Mouse (Mus musculus) embryonic fibroblast, embryonic 13.5 days (primary cell): ENCODE results near the gene 1810009A15Rik. TPM values are rescaled to one million over a fixed set of nuclear protein-coding genes. Genes with fewer than 3 reads are reported as not detected.
"Not testable (repeated sequence)": the region's sequence is repeated elsewhere in the genome, so short reads cannot be mapped to it uniquely, and the experiment has no call there.

Experiments used
- H3K27ac ChIP-seq: 2 replicates; pipeline ENCODE4 v1.5.1; 2012; ENCODE audit warnings: low read length, control low read depth, inconsistent platforms; ENCODE audit not compliant: insufficient read depth
- H3K4me1 ChIP-seq: 2 replicates; pipeline ENCODE4 v1.6.1; 2011; ENCODE audit warnings: low read length; ENCODE audit not compliant: control insufficient read depth, insufficient read depth
- H3K4me3 ChIP-seq: 2 replicates; pipeline ENCODE4 v1.5.1; 2011; ENCODE audit warnings: mild to moderate bottlenecking, control low read depth, low read length; ENCODE audit not compliant: insufficient read depth
- CTCF ChIP-seq: IDR thresholded peaks from 2 replicates; pipeline ENCODE4 v1.5.1; 2011; ENCODE audit warnings: mild to moderate bottlenecking, control low read depth, low read length, moderate library complexity, borderline replicate concordance; ENCODE audit not compliant: insufficient read depth
- POLR2A ChIP-seq: IDR thresholded peaks from 2 replicates; pipeline ENCODE4 v1.6.1; 2011; ENCODE audit warnings: low read depth, mild to moderate bottlenecking, control low read depth, low read length, moderate library complexity
- polyA plus RNA-seq: library from polyadenylated mRNA; stranded (reverse); fragments of >200 nt; gene quantifications from 2 replicates; pipeline ENCODE4 v1.2.4, GENCODE M21; 2011; ENCODE audit warnings: low read depth; ENCODE audit not compliant: missing spikeins, insufficient read length

The 1810009A15Rik gene
- polyA plus RNA-seq, 1 experiment = 61.7 TPM

GRCm38 (mm10) chr19:8851639-8852038 lies 37.0 kb upstream of the 1810009A15Rik start:
- TF ChIP-seq POLR2A = no peak
- TF ChIP-seq CTCF = no peak
- Histone ChIP-seq H3K27ac (no peak overlapping the region), H3K4me3 (no peak overlapping the region), H3K4me1 (0 out of 2 replicates have a peak, but pooled peaks cover 2% of the 10 kb centered on the region)

GRCm38 (mm10) chr19:8852236-8852928 lies 36.3 kb upstream of the 1810009A15Rik start:
- no peak for TF ChIP-seq CTCF
- no peak for TF ChIP-seq POLR2A
- Histone ChIP-seq H3K4me3 (no peak overlapping the region), H3K4me1 (0 out of 2 replicates have a peak, but pooled peaks cover 2% of the 10 kb centered on the region), H3K27ac (no peak overlapping the region)

DNA sequence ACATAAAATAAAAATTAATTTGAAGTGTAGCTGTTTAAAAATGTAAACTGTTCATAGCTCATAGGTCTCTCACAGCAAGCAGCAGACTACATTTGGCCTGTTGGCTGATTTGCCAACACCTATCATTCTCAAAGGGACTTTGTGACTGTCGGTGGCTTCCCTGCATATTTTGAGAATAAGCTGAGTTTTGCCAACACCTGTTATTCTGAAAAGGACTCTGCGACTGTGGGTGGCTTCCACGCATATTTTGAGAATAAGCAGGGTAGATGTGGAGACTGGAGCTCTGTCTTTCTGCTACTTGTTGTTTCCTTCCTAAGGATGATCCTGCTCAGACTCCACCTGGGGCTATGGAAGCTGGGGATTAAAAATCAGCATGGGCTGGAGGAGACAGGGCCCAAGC lies 35.5 kb upstream of the 1810009A15Rik start:
- H3K4me3 ChIP-seq = no peak overlapping the region
- no peak overlapping the region for H3K27ac ChIP-seq
- 0 out of 2 replicates have a peak, but pooled peaks cover 2% of the 10 kb centered on the region for H3K4me1 ChIP-seq
- TF ChIP-seq POLR2A = no peak
- TF ChIP-seq CTCF = no peak

DNA sequence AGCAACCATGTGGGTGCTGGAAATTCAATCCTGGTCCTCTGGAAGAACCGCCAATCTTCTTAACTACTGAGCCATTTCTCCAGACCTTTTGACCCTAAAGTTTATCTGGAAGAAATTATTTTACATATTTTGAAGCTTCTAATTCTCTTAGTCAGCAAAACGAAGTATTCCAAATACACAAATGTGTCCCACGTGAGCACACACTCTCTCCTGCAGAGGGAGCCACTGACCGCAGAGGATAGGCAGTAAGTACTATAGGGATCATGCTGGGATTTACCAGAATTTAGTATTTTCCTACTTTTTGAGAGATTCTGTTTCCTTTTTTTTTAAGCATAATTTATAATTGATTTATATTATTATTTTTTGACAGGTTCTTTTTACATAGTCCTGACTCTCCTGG lies 31.0 kb upstream of the 1810009A15Rik start:
- H3K4me3 ChIP-seq = no peak overlapping the region
- no peaks in the 10 kb centered on the region for H3K4me1 ChIP-seq
- no peak overlapping the region for H3K27ac ChIP-seq
- TF ChIP-seq CTCF = peak; percentile 70; the same call in 1 of the 2 replicates
- no peak for TF ChIP-seq POLR2A

DNA sequence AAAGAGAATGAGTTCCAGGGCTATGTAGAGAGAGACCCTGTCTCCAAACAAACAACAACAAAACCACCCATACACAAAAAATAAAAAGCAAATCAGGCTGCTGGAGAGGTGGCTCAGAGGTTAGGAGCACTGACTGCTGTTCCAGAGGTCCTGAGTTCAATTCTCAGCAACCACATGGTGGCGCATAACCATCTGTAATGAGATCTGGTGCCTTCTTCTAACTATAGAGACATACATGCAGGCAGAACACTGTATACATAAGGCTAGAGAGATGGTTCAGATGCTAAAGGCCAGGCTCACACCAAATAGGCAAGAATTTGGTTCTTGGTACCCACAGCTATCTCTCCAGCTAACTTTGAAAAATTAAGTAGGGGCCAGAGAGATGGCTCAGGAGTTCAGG lies 29.6 kb upstream of the 1810009A15Rik start:
- TF ChIP-seq POLR2A = no peak
- TF ChIP-seq CTCF = no peak
- H3K4me1 ChIP-seq = no peaks in the 10 kb centered on the region
- no peak overlapping the region for H3K27ac ChIP-seq
- H3K4me3 ChIP-seq = no peak overlapping the region

DNA sequence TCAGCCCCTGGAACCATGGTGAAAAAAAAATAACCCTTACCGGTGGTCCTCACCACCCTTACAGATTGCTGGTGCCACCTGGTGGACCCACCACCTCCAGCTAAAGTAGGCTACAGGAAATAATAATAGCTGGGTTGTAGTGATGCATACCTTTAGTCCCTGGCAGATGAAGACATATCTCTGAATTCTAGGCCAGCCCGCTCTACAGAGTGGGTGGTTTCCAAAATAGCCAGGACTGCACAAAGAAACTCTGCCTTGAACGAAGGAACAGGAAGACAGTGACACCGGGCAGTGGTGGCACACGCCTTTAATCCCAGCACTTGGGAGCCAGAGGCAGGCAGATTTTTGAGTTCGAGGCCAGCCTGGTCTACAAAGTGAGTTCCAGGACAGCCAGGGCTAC lies 24.4 kb upstream of the 1810009A15Rik start:
- Histone ChIP-seq H3K4me3 (no peak overlapping the region), H3K4me1 (no peaks in the 10 kb centered on the region), H3K27ac (no peak overlapping the region)
- TF ChIP-seq CTCF (no peak), POLR2A (no peak)

DNA sequence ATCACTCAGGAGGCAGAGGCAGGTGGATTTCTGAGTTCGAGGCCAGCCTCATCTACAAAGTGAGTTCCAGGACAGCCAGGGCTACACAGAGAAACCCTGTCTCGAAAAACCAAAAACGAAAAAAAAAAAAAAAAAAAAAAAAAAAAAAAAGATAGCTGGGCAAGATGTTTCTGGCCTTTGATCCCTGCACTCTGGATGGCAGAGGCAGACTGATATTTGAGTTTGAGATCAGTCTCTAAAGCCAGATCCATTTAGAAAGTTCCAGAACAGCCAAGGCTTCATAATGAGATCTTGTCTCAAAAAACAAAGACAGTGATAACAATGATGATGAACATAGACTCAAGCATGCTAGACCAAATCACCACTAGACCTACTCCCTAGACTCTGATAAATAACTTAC lies 18.3 kb upstream of the 1810009A15Rik start:
- H3K27ac ChIP-seq, H3K4me3 ChIP-seq, H3K4me1 ChIP-seq: not testable (repeated sequence)

GRCm38 (mm10) chr19:8870838-8871237 lies 17.8 kb upstream of the 1810009A15Rik start:
- Histone ChIP-seq H3K27ac (no peak overlapping the region), H3K4me3 (peak overlapping the region; percentile 54), H3K4me1 (no peaks in the 10 kb centered on the region)
- TF ChIP-seq POLR2A (no peak), CTCF (no peak)

DNA sequence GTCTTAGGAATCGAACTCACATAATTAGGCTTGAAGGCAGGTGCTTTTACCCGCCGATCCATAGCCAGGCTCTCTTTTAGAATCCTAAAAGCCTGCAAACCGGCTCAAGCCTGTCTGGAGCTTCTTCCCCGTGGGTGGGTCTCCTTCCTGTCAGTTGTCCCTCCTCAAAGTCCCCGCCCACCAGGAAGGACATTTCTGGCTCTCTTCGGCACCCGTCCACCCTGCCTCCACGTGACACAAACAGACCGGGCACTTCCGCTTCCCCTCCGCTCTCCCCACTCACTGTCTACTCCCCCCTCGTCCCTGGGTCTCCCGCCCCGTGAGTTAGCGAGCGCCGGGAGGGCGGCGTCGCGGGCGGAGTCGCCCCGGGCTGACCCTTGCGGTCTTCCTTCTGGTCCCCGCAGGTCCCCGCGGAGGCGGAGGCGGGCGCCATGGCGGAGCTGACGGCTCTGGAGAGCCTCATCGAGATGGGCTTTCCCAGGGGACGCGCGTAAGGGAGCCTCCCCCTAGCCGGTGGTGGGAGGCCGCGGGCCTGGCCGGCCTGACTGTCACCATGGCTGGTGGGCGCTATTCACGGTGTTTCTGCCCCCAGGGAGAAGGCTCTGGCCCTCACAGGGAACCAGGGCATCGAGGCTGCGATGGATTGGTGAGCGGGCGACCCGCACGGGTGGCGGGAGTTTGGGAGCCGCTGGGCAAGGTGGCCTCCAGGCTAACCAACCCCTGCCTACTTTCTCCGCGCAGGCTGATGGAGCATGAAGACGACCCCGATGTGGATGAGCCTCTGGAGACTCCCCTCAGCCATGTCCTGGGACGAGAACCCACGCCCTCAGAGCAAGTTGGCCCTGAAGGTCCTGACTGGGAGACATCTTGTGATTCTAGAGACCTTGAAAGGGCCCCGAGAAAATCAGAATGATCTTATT lies 17.1 kb upstream of the 1810009A15Rik start, which contains the start of gene Ubxn1:
TSS of gene Ubxn1 (plus strand) at position 230 of the 920 bp plus-strand sequence.
- Histone ChIP-seq H3K27ac (peak within 1 kb of the TSS; percentile 69), H3K4me1 (no peaks in the 10 kb centered on the region), H3K4me3 (peak within 1 kb of the TSS; percentile 83)
- no peak for TF ChIP-seq CTCF
- TF ChIP-seq POLR2A = peak; percentile 62

DNA sequence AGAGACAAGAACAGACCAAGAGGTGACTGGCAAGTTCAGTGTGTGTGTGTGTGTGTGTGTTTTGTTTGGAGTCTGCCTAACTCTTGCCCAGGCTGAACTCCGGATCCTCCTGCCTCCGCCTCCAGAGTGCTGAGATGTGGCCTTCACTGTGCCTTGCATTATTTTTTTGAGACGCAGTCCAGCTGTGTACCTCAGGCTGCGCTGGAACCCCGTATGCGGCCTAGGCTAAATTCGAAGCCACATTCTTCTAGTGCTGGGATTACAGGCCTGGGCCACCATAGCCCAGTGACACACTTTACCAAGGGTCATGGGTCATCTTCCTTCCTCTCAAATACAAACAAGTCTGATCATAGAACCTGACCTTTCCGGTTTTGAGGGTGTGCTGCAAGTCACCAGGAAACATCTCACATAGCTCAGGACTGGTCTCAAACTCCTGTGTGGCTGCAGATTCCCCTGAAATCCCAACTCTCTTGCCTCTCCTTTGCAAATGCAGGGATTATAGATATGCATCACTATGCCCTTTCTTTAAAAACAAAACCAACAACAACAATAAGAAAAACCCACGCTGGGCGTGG lies 16.3 kb upstream of the 1810009A15Rik start:
- Histone ChIP-seq H3K4me3 (peak overlapping the region; percentile 83), H3K4me1 (no peaks in the 10 kb centered on the region), H3K27ac (peak overlapping the region; percentile 69)
- TF ChIP-seq POLR2A (no peak), CTCF (no peak)
